9 mouse cellular contexts compared by ENCODE assay signal in the genomic region with DNA sequence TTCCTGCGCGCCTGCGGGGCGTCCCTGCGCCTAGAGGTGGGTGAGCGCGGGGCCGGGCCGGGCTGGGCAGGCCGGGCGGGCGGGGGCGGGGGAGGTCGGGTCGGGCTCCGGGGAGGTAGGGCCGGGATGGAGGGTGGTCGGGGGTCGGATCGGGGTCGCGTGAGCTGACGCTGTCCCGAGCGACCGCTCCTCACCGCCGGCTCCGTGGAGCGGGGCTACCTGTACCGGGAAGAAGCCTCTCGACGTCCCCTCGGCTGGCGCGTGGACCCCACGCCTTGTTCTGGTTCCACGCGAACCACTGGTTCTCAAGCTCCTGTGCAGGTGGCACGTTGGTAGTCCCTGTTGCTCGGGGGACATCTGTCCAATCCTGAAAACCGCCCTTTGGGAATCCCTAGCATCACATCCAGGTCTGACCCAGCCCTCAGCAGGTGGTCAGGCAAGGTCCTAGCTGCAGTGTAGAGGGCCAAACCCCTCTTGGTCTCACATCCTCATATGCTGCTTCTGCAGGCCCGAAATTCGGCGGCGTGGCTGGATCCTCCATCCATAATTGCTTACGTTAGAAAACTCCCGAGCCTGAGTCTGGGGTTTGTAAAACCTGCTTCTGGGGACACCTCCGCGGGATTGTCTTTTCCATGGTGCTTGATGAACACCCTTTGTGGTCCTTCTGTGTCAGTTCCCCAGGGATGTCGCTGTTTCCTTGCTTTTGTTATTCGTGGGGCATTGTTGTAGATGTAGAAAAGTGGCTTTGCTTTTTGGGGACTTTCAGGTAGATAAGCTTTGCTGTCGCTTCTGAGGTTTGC. TPM values are rescaled to one million over a fixed set of nuclear protein-coding genes. Genes with fewer than 3 reads are reported as not detected.
DNase-seq lines count a peak whose midpoint lies in the region; ATAC-seq and TF ChIP-seq lines count a peak whose summit lies in the region.
"Had no signal": no experiment of that assay in that cellular context is flagged by ENCODE, and none has a peak within 500 bp of the region (broad histone marks: within the 10 kb centered on the region; RNA-seq: fewer than 3 reads in every experiment).

No protein-coding gene starts in this region.

- H3K27me3 ChIP-seq in G1E (ENCODE audit: insufficient read depth, low read length) = no peaks in the 10 kb centered on the region
- H3K27me3 ChIP-seq in midbrain, embryonic 13.5 days = no peaks in the 10 kb centered on the region

- peak overlapping the region; percentile 88 for H3K9ac ChIP-seq in midbrain, embryonic 13.5 days (replicated peaks)

- ATAC-seq in G1E (ENCODE audit: extremely low read depth, insufficient number of reproducible peaks, low FRiP score, poor library complexity, severe bottlenecking) = no peak
- peak; percentile 10 for ATAC-seq in inflammation-experienced regulatory T-cells, adult 6 months
- ATAC-seq in midbrain, embryonic 13.5 days = peak; percentile 40; the same call in 1 of the 2 replicates

- intact Hi-C loops in left cerebral cortex, adult 2 months (cut with DNase I) = loop anchor here (2.0 to 5.0 kb wide), 3 partner anchors 30 to 184 kb away; no protein-coding TSS in a partner anchor

- peaks cover 30% of the 10 kb centered on the region for H3K36me3 ChIP-seq in G1E (replicated peaks)
- no peaks in the 10 kb centered on the region for H3K36me3 ChIP-seq in midbrain, embryonic 13.5 days

- H3K4me1 ChIP-seq in G1E (ENCODE audit: insufficient read depth, low read depth, low read length) = peaks cover 38% of the 10 kb centered on the region
- peaks cover 32% of the 10 kb centered on the region for H3K4me1 ChIP-seq in midbrain, embryonic 13.5 days (replicated peaks)

- TF ChIP-seq CTCF in left cerebral cortex, adult 2 months (IDR thresholded peaks at IDR 0.05) = peak; percentile 11
- no peak for TF ChIP-seq CTCF in G1E (IDR thresholded peaks at IDR 0.05; ENCODE audit: low read depth, low read length)

- no peaks in the 10 kb centered on the region for H3K9me3 ChIP-seq in G1E (replicated peaks)
- H3K9me3 ChIP-seq in midbrain, embryonic 13.5 days = no peaks in the 10 kb centered on the region

- peak overlapping the region; percentile 76 for H3K4me3 ChIP-seq in left cerebral cortex, adult 2 months
- H3K4me3 ChIP-seq in G1E (ENCODE audit: low read depth, low read length) = peak overlapping the region; percentile 99
- peak overlapping the region; percentile 82 for H3K4me3 ChIP-seq in midbrain, embryonic 13.5 days (replicated peaks)

- 2% methylated on average over 39 of the region's 53 CpGs for WGBS in midbrain, embryonic 13.5 days

- H3K4me2 ChIP-seq in midbrain, embryonic 13.5 days (replicated peaks) = peak overlapping the region; percentile 94

- DNase-seq in left cerebral cortex, adult 2 months (ENCODE audit: extremely low spot score in 1 of 2, low spot score in 2 of 2) = peak in 1 of 2 experiments; percentile 24
- DNase-seq in left cerebral cortex, adult 18-20 months (ENCODE audit: low spot score in 2 of 2) = no peak
- no peak for DNase-seq in G1E (ENCODE audit: low spot score)
- DNase-seq in cerebellum, postnatal 25 days = peak; percentile 64 to 72
- DNase-seq in layer of hippocampus, adult 11-12 months (ENCODE audit: low spot score) = no peak
- DNase-seq in gastrocnemius, postnatal 25 days = no peak

- H3K27ac ChIP-seq in left cerebral cortex, adult 2 months = peak overlapping the region; percentile 91
- peak overlapping the region; percentile 64 for H3K27ac ChIP-seq in midbrain, embryonic 13.5 days

RNA-seq across cellular contexts. Expression of gene Arhgef7, which starts 31.2 kb away (rescaled TPM):
- total RNA-seq in left cerebral cortex, adult 2 months (2021) = 100 to 1,000 TPM; 129 to 140 TPM
- 100 to 1,000 TPM; 116 to 119 TPM for total RNA-seq in left cerebral cortex, adult 18-20 months (2021)
- 27.8 and 39.6 TPM in 2 replicates for total RNA-seq in G1E (2014; fragmentation: Nextera tagmentation)
- 13.5 and 14.7 TPM in 2 replicates for total RNA-seq in G1E (2017)
- 21.5 and 23.8 TPM in 2 replicates for polyA plus RNA-seq in G1E (2012)
- 10 to 100 TPM; 23.6 to 35.3 (median 32.0) TPM for polyA plus RNA-seq in inflammation-experienced regulatory T-cells, adult 6 months (2017; shearing (Covaris generic))
- 60.8 and 66.3 TPM in 2 replicates for polyA plus RNA-seq in midbrain, embryonic 13.5 days (2015; fragmentation: Nextera tagmentation; extraction: Ambion mirVana)
- total RNA-seq in gastrocnemius, postnatal 25 days (2021) = 10 to 100 TPM; 56.0 to 61.4 TPM

RNA-seq across cellular contexts. Expression of gene 1700016D06Rik, which starts 57.8 kb away (rescaled TPM):
- total RNA-seq in left cerebral cortex, adult 2 months (2021) = not detected
- not detected for total RNA-seq in left cerebral cortex, adult 18-20 months (2021)
- total RNA-seq in G1E (2014; fragmentation: Nextera tagmentation) = not detected in 2 replicates
- total RNA-seq in G1E (2017) = 0.22 TPM in 1 of 2 replicates, not detected in the other
- polyA plus RNA-seq in G1E (2012) = not detected in 2 replicates
- polyA plus RNA-seq in inflammation-experienced regulatory T-cells, adult 6 months (2017; shearing (Covaris generic)) = not detected
- polyA plus RNA-seq in midbrain, embryonic 13.5 days (2015; fragmentation: Nextera tagmentation; extraction: Ambion mirVana) = 0.12 TPM in 1 of 2 replicates, not detected in the other
- not detected for total RNA-seq in gastrocnemius, postnatal 25 days (2021)
- total RNA-seq: hematopoietic stem cell, adult 5-6 weeks had no signal

Comparison
In these comparisons a context has a peak if more than half of its experiments do, and no peak if none do; other contexts are left out.
1. DNase-seq: peak in cerebellum, postnatal 25 days (2 of 2); none in left cerebral cortex, adult 18-20 months (0 of 2), G1E (single experiment), layer of hippocampus, adult 11-12 months (single experiment) and gastrocnemius, postnatal 25 days (single experiment).
2. Peak in every context shown above with its lines, with median percentiles within 50 percentile points of each other: H3K4me3 ChIP-seq.